Mouse (Mus musculus) MEL (cell line): ENCODE results near the gene Rbms3.

ENCODE experiments used
- CHD1 ChIP-seq: IDR thresholded peaks from 2 replicates; pipeline ENCODE4 v1.6.1; 2012; ENCODE audit warnings: low read depth, mild to moderate bottlenecking, inconsistent platforms, low read length, improper control_type of control experiment
- CHD2 ChIP-seq: IDR thresholded peaks from 2 replicates; pipeline ENCODE4 v1.6.1; 2011; ENCODE audit warnings: low read length, improper control_type of control experiment
- CTCF ChIP-seq, 3 experiments: IDR thresholded peaks in 2 of 3; conservative IDR thresholded peaks in 1 of 3; 2 replicates each; pipeline ENCODE4 v1.5.1; 2011 to 2012; ENCODE audit warnings: low read length in 3 of 3, low read depth in 2 of 3, mild to moderate bottlenecking in 2 of 3, improper control_type of control experiment in 1 of 3, inconsistent platforms in 1 of 3, mixed read lengths in 1 of 3, moderate library complexity in 1 of 3; ENCODE audit not compliant: control insufficient read depth in 1 of 3, insufficient read depth in 1 of 3, poor library complexity in 1 of 3, severe bottlenecking in 1 of 3
- HCFC1 ChIP-seq: IDR thresholded peaks from 2 replicates; pipeline ENCODE4 v1.6.1; 2012; ENCODE audit warnings: low read depth, mild to moderate bottlenecking, inconsistent platforms, low read length, improper control_type of control experiment, moderate library complexity
- MEF2A ChIP-seq: IDR thresholded peaks from 2 replicates; pipeline ENCODE4 v1.6.1; 2014; ENCODE audit warnings: low read depth, mild to moderate bottlenecking, inconsistent platforms, low read length, improper control_type of control experiment; ENCODE audit not compliant: poor library complexity, insufficient replicate concordance, severe bottlenecking; ENCODE audit errors: extremely low read depth
- MYC ChIP-seq: IDR thresholded peaks from 2 replicates; pipeline ENCODE4 v1.6.1; 2011; ENCODE audit warnings: low read depth, mild to moderate bottlenecking, low read length, improper control_type of control experiment, moderate library complexity
- NELFE ChIP-seq: IDR thresholded peaks from 2 replicates; pipeline ENCODE4 v1.6.1; 2011; ENCODE audit warnings: low read depth, low read length, improper control_type of control experiment
- POLR2A ChIP-seq, 2 experiments: IDR thresholded peaks; 2 replicates each; pipeline ENCODE4 v1.6.1; 2011 to 2012; ENCODE audit warnings: low read length in 2 of 2, mild to moderate bottlenecking in 2 of 2, control low read depth in 1 of 2, improper control_type of control experiment in 1 of 2, low read depth in 1 of 2, moderate library complexity in 1 of 2; ENCODE audit not compliant: control insufficient read depth in 1 of 2, insufficient read depth in 1 of 2, poor library complexity in 1 of 2
- POLR2AphosphoS2 ChIP-seq: IDR thresholded peaks from 2 replicates; pipeline ENCODE4 v1.6.1; 2011; ENCODE audit warnings: low read length, improper control_type of control experiment
- ZC3H11A ChIP-seq: IDR thresholded peaks from 2 replicates; pipeline ENCODE4 v1.6.1; 2012; ENCODE audit warnings: low read depth, mild to moderate bottlenecking, inconsistent platforms, low read length, improper control_type of control experiment
- ZMIZ1 ChIP-seq: IDR thresholded peaks from 2 replicates; pipeline ENCODE4 v1.6.1; 2012; ENCODE audit warnings: low read depth, mild to moderate bottlenecking, inconsistent platforms, low read length, improper control_type of control experiment, moderate library complexity
- ZNF384 ChIP-seq: IDR thresholded peaks from 2 replicates; pipeline ENCODE4 v1.6.1; 2012; ENCODE audit warnings: low read depth, mild to moderate bottlenecking, inconsistent platforms, low read length, improper control_type of control experiment

- no peak for TF ChIP-seq POLR2A (IDR thresholded peaks at IDR 0.05; ENCODE audit: control insufficient read depth in 1 of 2, insufficient read depth in 1 of 2, low read depth in 1 of 2, low read length in 2 of 2, poor library complexity in 1 of 2)
- no peak for TF ChIP-seq HCFC1
- TF ChIP-seq CHD2, result no peak
- no peak for TF ChIP-seq POLR2AphosphoS2
- TF ChIP-seq ZMIZ1, result no peak
- no peak for TF ChIP-seq CTCF (IDR thresholded peaks at IDR 0.05 in 2 of 3, conservative IDR thresholded peaks at IDR 0.05 in 1 of 3; ENCODE audit: control insufficient read depth in 1 of 3, insufficient read depth in 1 of 3, low read depth in 2 of 3, low read length in 3 of 3, poor library complexity in 1 of 3, severe bottlenecking in 1 of 3)
- TF ChIP-seq ZC3H11A, result no peak
- TF ChIP-seq ZNF384, result no peak
- no peak for TF ChIP-seq NELFE
- TF ChIP-seq MEF2A, result no peak
- TF ChIP-seq MYC, result no peak
- no peak for TF ChIP-seq CHD1
Observed at GRCm38 (mm10) chr9:116857151-116857550, 772.6 kb downstream of the Rbms3 start.
